8 mouse cellular contexts compared by ENCODE assay signal in genomic region chr4:137783541-137784191, GRCm38 (mm10). TPM values are rescaled to one million over a fixed set of nuclear protein-coding genes. Genes with fewer than 3 reads are reported as not detected.
DNase-seq lines count a peak whose midpoint lies in the region; ATAC-seq lines count a peak whose summit lies in the region.

No protein-coding gene starts in this region.

- no peak for ATAC-seq in CD4-positive, CD25-positive, alpha-beta regulatory T cell, adult 4 months

- DNase-seq in right cerebral cortex, adult 18-20 months = peak; percentile 43
- no peak for DNase-seq in right cerebral cortex, postnatal 25 days
- DNase-seq in cerebellum, postnatal 25 days = peak; percentile 38 to 52
- peak; percentile 55 for DNase-seq in heart, adult 8-10 months (ENCODE audit: low spot score)
- DNase-seq in kidney, postnatal 25 days = peak; percentile 87 to 95
- DNase-seq in lung, postnatal 25 days (ENCODE audit: low spot score) = peak; percentile 68
- DNase-seq in spleen, postnatal 10 days (ENCODE audit: low spot score in 2 of 2) = no peak

RNA-seq across cellular contexts. Expression of gene Alpl, which starts 12.5 kb away (rescaled TPM):
- 10 to 100 TPM; 54.6 to 70.0 (median 62.3) TPM for total RNA-seq in heart, adult 8-10 months (2022)
- polyA plus RNA-seq in CD4-positive, CD25-positive, alpha-beta regulatory T cell, adult 4 months (2017; shearing (Covaris generic)) = 1 to 10 TPM; 1.5 to 2.8 TPM

Comparison
In these comparisons a context has a peak if more than half of its experiments do, and no peak if none do; other contexts are left out.
1. DNase-seq: peak in right cerebral cortex, adult 18-20 months (single experiment), cerebellum, postnatal 25 days (2 of 2), heart, adult 8-10 months (single experiment), kidney, postnatal 25 days (2 of 2) and lung, postnatal 25 days (single experiment); none in right cerebral cortex, postnatal 25 days (single experiment) and spleen, postnatal 10 days (0 of 2).